Mouse (Mus musculus) midbrain, embryonic 15.5 days (tissue): Measurements from ENCODE around the gene Peli2. TPM values are rescaled to one million over a fixed set of nuclear protein-coding genes. Genes with fewer than 3 reads are reported as not detected.
A peak's percentile ranks its signal among the peaks of the same experiment; 100 is the strongest.

Experiments used
- ATAC-seq: fragments of 200-750 bp; cut with Nextera tagmentation; replicated peaks from 2 replicates; pipeline ENCODE4 v1.8.0; 2017; ENCODE audit warnings: moderate TSS enrichment
- H3K27ac ChIP-seq: fragments of 300-500 bp; sonication (generic); 2 replicates; pipeline ENCODE4 v1.5.1; 2015; ENCODE audit warnings: mild to moderate bottlenecking, inconsistent platforms
- H3K27me3 ChIP-seq: fragments of 300-500 bp; sonication (generic); replicated peaks from 2 replicates; pipeline ENCODE4 v1.6.1; 2015; ENCODE audit warnings: inconsistent platforms
- H3K36me3 ChIP-seq: fragments of 300-500 bp; sonication (generic); replicated peaks from 2 replicates; pipeline ENCODE4 v1.6.1; 2015; ENCODE audit warnings: inconsistent platforms
- H3K4me1 ChIP-seq: fragments of 300-500 bp; sonication (generic); 2 replicates; pipeline ENCODE4 v1.6.1; 2015; ENCODE audit warnings: inconsistent platforms
- H3K4me2 ChIP-seq: fragments of 300-500 bp; sonication (generic); 2 replicates; pipeline ENCODE4 v1.6.1; 2015; ENCODE audit warnings: inconsistent platforms, mild to moderate bottlenecking, moderate library complexity
- H3K4me3 ChIP-seq: fragments of 300-500 bp; sonication (generic); 2 replicates; pipeline ENCODE4 v1.5.1; 2015; ENCODE audit warnings: mild to moderate bottlenecking, inconsistent platforms
- H3K9ac ChIP-seq: fragments of 300-500 bp; sonication (generic); 2 replicates; pipeline ENCODE4 v1.6.1; 2015; ENCODE audit warnings: mild to moderate bottlenecking, inconsistent platforms
- H3K9me3 ChIP-seq: fragments of 300-500 bp; sonication (generic); 2 replicates; pipeline ENCODE4 v1.6.1; 2016; ENCODE audit warnings: inconsistent platforms
- WGBS: fragments of 180-500 bp; shearing (Covaris S2); methylation state at CpG from one replicate; pipeline ENCODE4 v1.1.7; 2015; ENCODE audit warnings: mixed read lengths; 5-methylcytosine and 5-hydroxymethylcytosine counted together
- polyA plus RNA-seq: library from polyadenylated mRNA; unstranded; fragments of >200 nt; fragmentation: Nextera tagmentation; extraction: Ambion mirVana; gene quantifications from 2 replicates; pipeline ENCODE4 v1.2.1, GENCODE M21; 2015

The Peli2 gene
- polyA plus RNA-seq, 1 experiment from 2014 or later: 8.5 TPM

DNA sequence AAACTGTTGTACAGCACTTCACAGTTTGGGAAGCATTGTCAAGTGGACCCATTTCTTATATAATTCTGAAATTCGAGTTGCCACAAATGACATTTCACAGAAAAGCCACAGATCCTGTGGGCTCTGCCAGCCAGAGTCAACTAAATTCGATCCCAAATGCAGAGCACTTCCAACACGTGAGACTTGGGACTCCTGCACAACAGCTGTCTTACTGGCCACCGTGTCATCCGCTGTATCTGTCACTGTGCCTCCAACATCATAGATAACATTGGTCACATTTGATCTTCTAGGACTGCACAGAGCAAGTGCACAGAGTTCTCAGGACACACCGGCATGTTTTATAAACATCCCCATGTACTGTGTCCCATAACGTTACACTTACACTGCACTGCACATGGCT, 14.2 kb upstream of the Peli2 start:
- Histone ChIP-seq H3K4me2 (no peak overlapping the region), H3K4me3 (no peak overlapping the region), H3K27me3 (no peaks in the 10 kb centered on the region), H3K9me3 (no peaks in the 10 kb centered on the region), H3K9ac (no peak overlapping the region), H3K27ac (no peak overlapping the region), H3K36me3 (no peaks in the 10 kb centered on the region), H3K4me1 (no peaks in the 10 kb centered on the region)
- no peak for ATAC-seq
- WGBS: 87% methylated on average over 7 of the region's 7 CpGs

DNA sequence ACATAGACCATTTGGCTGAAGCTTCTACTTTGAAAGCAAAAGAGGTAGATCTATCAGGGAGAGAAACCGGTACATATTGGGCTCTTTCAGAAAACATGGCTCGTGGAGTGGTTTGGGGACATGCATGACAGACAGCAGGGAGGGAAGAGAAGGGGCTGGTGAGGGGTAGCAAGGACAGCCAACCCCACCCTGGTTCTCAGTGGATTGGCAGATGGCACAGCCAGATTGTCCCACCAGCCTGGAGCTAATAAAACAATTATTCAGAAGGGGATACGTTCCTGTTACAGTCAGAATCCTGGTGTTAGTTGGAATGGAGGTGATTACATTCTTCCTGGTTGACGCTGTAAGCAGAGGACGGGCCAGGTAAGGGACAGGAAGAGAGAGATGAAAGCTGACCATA, 2.6 kb upstream of the Peli2 start:
- Histone ChIP-seq H3K4me1 (peaks cover 35% of the 10 kb centered on the region), H3K36me3 (no peaks in the 10 kb centered on the region), H3K9me3 (no peaks in the 10 kb centered on the region), H3K4me2 (no peak overlapping the region), H3K27me3 (0 out of 2 replicates have a peak, but pooled peaks cover 2% of the 10 kb centered on the region), H3K27ac (no peak overlapping the region), H3K9ac (no peak overlapping the region), H3K4me3 (no peak overlapping the region)
- ATAC-seq: no peak
- WGBS: 69% methylated on average over 5 of the region's 5 CpGs

DNA sequence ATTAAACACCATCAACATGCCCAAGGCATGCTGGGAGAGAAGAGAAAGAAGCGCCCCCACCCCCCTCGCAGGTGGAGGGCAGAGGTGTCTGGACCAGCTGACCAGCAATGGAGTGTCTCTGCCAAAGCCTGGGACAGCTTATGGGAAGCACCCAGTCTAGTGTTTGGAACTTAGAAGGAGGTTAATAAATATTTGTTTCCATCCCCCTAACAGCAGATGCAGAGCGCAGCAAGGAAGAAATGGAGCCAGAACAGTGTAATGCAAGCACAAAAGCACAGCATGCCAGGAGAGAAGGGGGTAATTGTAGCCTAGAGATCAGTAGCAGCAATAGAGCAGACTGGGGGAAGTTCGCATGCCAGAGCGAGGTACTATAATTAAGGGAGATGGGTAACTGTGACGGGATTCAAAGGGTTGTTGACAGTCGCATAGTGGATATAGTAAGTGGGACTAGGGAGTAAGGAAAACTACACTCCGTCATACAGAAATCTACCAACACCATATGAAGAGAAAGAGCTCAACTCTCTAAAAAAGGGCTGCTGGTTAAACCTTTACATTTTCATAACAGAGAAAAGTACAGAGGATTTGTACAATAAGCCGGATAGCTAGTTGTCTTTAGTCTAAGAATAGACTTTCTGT, 1.5 kb upstream of the Peli2 start:
- WGBS: 5% methylated on average over 9 of the region's 9 CpGs
- no peaks in the 10 kb centered on the region for H3K9me3 ChIP-seq
- peak overlapping the region; percentile 87; the same call in 1 of the 2 replicates for H3K4me3 ChIP-seq
- ATAC-seq: 0 out of 2 replicates have a peak, but pooled peaks have one; percentile 10
- 0 out of 2 replicates have a peak, but pooled peaks cover 2% of the 10 kb centered on the region for H3K27me3 ChIP-seq
- no peak overlapping the region for H3K9ac ChIP-seq
- peak overlapping the region; percentile 94 for H3K4me2 ChIP-seq
- H3K36me3 ChIP-seq: no peaks in the 10 kb centered on the region
- peak overlapping the region; percentile 6; the same call in 1 of the 2 replicates for H3K27ac ChIP-seq
- peaks cover 40% of the 10 kb centered on the region for H3K4me1 ChIP-seq

DNA sequence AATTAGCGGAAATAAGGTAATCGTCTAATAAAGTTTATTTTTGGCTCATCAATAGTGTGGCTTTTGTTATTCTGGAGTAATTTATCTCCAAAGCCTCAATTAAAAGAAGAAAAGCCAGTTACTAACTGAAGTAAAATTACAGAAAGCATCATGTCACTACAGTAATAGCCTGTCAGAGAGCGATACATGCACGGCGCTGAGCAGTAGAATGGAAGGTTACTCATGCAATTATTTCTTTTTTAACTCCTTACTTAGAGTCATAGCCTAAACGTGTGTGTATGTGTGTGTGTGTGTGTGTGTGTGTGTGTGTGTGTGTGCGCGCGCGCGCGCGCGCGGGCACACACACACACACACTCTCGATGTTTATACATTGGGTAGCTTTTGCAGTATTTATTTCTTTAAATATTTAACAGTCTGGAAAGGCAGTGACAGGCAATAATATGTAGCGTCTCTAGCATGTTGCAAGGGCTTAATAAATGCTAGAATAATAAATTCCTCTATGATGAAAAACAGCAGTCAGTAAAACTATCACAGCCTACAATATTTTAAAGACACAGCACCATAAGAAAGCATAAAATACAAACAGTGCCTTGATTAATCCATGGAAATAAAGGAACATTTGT, 864 bp upstream of the Peli2 start:
- WGBS: 7% methylated on average over 17 of the region's 17 CpGs
- Histone ChIP-seq H3K27me3 (0 out of 2 replicates have a peak, but pooled peaks cover 2% of the 10 kb centered on the region), H3K4me1 (peaks cover 45% of the 10 kb centered on the region), H3K36me3 (no peaks in the 10 kb centered on the region), H3K9me3 (no peaks in the 10 kb centered on the region), H3K9ac (peak overlapping the region; percentile 17; the same call in 1 of the 2 replicates), H3K27ac (no peak overlapping the region), H3K4me3 (peak overlapping the region; percentile 87), H3K4me2 (peak overlapping the region; percentile 94)
- ATAC-seq: no peak

DNA sequence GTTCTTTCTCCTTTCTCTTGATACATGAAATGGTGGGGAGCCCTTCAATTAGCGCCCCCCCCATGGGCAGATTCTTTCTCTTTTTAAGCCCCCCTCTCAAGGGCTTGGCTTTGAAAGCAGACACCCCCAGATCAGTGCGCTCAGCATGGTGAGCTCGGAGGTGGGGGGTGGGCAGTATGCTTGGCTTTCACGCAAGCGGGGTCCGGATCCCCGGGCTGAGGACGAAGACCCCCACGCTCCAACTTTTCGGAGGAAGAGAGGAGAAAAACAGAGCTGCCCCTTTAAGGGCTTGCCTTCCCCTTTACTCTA, 226 bp upstream of the Peli2 start:
- peak overlapping the region; percentile 87 for H3K4me3 ChIP-seq
- peak overlapping the region; percentile 81; the same call in 1 of the 2 replicates for H3K27ac ChIP-seq
- peak overlapping the region; percentile 76 for H3K9ac ChIP-seq
- no peaks in the 10 kb centered on the region for H3K9me3 ChIP-seq
- no peaks in the 10 kb centered on the region for H3K36me3 ChIP-seq
- H3K4me2 ChIP-seq: peak overlapping the region; percentile 94
- H3K27me3 ChIP-seq: 0 out of 2 replicates have a peak, but pooled peaks cover 2% of the 10 kb centered on the region
- peaks cover 51% of the 10 kb centered on the region for H3K4me1 ChIP-seq
- no peak; the same call in 1 of the 2 replicates for ATAC-seq
- WGBS: 3% methylated on average over 10 of the region's 10 CpGs

DNA sequence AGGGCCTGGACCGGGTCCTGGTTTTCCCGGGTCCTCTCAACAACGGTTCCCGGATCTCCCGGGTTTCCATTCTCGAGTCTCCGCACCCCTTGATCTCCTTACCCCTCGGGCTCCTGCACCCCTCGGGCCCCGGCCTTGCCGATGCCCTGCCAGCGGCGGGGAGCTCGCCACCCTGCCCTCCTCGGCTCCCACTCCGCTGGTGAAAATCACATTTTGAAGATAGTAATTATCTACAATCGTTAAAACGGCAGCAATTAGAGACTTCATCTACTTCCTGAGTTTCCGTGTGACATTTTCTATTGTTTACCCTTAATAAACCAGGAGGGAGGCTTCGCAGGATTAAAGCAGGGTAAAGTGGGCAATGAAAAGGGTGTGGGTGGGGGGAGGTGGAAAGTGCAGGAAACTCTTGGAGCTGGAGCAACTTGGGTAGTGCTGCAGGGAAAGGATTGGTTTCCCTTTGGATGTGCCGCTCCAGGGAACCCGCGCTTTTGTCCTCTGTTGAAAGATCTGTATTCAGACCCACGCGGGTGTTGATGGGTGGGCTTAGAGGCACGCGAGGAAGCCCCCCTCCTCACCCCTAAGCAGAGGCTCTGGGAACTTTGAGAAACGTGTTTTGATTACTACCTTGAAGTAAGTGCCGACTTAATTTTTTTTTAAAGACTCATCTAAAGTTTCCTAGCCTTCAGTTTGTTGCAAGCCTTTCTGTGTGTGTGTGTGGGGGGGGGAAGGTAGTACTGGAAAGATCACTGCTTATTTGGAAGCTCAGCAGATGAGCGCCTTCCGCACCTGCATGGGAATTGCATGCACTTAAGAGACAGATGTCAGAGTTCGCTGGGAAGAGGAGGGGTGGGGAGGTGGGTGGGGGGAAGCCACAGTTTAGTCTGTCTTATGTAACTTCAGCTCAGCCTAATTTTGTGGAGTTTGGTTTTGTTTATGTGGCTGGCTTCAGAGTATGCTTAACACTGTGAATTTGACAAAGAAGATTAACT, 1.2 kb downstream of the Peli2 start:
- Histone ChIP-seq H3K9me3 (no peaks in the 10 kb centered on the region), H3K4me3 (peak overlapping the region; percentile 87), H3K9ac (peak overlapping the region; percentile 76), H3K4me2 (peak overlapping the region; percentile 94), H3K36me3 (no peaks in the 10 kb centered on the region), H3K27ac (peak overlapping the region; percentile 81), H3K4me1 (peaks cover 54% of the 10 kb centered on the region), H3K27me3 (no peaks in the 10 kb centered on the region)
- ATAC-seq: peak; percentile 15; the same call in 1 of the 2 replicates
- WGBS: under 1% methylated on average over 32 of the region's 32 CpGs

DNA sequence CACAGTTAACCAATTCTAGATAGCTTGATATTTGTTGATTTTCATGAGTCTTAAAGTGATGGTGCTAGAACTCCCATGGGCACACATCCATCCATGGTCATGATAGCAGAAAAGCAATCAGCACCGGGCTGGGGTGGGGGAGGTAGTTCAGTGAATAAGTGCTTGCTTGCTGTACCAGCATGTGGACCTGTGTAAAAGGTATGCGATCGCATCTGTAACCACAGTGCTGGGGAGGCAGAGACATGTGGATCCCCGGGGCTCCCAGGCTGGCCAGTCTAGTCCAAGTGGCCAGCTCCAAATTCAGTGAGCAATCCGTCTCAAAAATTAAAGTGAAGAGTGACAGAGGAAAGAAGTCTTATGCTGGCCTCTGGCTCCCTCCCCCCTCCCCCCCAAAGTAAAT, 3.4 kb downstream of the Peli2 start:
- no peaks in the 10 kb centered on the region for H3K27me3 ChIP-seq
- no peaks in the 10 kb centered on the region for H3K9me3 ChIP-seq
- no peak overlapping the region for H3K27ac ChIP-seq
- H3K4me2 ChIP-seq: no peak overlapping the region
- H3K4me1 ChIP-seq: peaks cover 56% of the 10 kb centered on the region
- ATAC-seq: no peak
- 59% methylated on average over 5 of the region's 5 CpGs for WGBS
- no peak overlapping the region for H3K4me3 ChIP-seq
- H3K9ac ChIP-seq: no peak overlapping the region
- no peaks in the 10 kb centered on the region for H3K36me3 ChIP-seq

DNA sequence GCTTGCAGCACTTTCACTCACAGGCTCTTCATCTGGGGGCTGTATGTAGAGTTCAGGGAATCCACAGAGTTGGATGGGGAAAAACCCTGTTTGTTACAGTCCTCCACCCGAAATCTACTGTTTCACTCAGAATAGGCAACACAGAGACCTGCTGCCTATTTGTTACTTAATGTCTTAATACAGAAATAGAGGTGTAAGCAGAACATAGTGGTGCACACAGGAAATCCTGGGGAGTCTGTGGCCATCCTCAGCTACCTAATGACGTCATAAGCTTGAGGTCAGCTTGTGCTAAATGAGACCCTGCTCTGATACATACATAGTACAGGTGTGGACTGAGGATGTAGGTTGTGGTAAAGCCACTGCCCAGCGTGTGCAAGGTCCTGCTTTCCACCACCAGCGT, 4.2 kb downstream of the Peli2 start:
- Histone ChIP-seq H3K9ac (no peak overlapping the region), H3K4me2 (no peak overlapping the region), H3K9me3 (no peaks in the 10 kb centered on the region), H3K4me1 (peaks cover 49% of the 10 kb centered on the region), H3K36me3 (no peaks in the 10 kb centered on the region), H3K27ac (no peak overlapping the region), H3K4me3 (no peak overlapping the region), H3K27me3 (0 out of 2 replicates have a peak, but pooled peaks cover 3% of the 10 kb centered on the region)
- ATAC-seq: no peak
- WGBS: 66% methylated on average over 4 of the region's 4 CpGs

DNA sequence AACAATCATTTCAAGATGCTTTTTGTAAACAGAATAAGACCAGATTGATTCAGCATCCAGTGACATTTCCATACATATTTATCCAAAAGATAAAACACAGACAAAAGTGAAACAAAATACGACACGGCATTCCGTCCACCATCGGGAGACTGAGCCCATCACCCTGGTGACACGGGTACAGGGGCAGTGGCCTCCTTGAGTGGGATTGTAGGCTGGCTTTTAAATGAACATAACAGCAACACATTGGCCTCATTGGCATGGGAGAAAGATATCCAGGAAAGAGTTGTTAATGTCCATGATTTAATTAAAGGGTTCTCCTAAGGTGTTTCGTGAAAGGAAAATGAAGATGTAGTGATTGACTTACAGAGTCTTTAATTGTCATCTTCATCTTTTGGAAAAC, 5.3 kb downstream of the Peli2 start:
- no peak for ATAC-seq
- peaks cover 47% of the 10 kb centered on the region for H3K4me1 ChIP-seq
- no peak overlapping the region for H3K4me2 ChIP-seq
- no peak overlapping the region for H3K9ac ChIP-seq
- WGBS: 74% methylated on average over 6 of the region's 6 CpGs
- H3K27ac ChIP-seq: no peak overlapping the region
- H3K36me3 ChIP-seq: no peaks in the 10 kb centered on the region
- H3K27me3 ChIP-seq: 0 out of 2 replicates have a peak, but pooled peaks cover 3% of the 10 kb centered on the region
- no peaks in the 10 kb centered on the region for H3K9me3 ChIP-seq
- H3K4me3 ChIP-seq: no peak overlapping the region

DNA sequence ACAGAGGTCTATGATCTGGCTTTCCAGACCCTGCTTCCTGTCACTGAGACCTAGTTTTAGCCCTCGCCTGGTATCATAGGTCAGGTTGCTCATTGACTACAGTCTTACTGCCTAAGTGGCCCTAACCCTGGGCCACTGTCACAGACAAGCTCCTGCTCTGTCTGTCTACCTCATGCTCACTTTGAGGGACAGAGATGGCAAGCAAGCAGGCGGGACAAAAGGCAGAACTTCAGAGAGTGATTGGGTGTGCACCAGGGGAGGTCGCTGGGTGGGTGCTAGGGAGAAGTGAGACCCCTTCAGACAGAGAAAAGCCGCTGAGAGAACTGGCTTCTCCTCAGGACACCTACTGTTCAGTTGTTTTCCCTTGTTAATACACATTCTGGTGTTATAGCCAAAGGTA, 6.3 kb downstream of the Peli2 start:
- H3K27ac ChIP-seq: no peak overlapping the region

DNA sequence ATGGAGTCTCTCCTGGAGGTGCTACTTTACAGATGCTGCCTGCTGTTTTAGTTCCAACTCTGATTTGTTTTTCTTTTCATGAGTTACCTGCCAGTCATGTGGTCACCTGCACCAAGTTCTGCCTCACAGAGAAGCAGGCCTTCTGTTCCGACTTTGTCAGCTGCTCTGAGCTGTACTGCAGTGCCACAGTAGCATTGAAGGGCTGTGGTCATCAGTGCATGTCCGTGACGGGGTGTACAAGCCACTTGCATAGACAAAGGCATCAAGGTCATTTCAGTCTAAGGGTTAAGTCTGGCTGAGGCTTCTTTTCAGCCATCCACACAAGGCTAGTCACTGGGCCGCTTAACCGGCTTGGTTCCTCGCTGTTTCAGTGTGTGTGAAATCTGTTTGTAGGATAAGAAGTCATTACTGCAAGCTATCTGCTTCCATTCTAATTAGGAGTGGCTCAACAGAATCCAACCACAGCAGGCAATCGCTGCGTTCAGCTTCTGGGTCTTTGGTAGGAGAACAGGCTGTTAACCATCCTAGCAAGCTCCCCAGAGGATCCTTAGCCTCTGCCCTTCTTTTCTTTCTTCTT, 7.1 kb downstream of the Peli2 start:
- peaks cover 45% of the 10 kb centered on the region for H3K4me1 ChIP-seq
- no peak for ATAC-seq
- H3K9me3 ChIP-seq: no peaks in the 10 kb centered on the region
- no peak overlapping the region for H3K9ac ChIP-seq
- H3K4me2 ChIP-seq: no peak overlapping the region
- no peak overlapping the region for H3K27ac ChIP-seq
- H3K27me3 ChIP-seq: 0 out of 2 replicates have a peak, but pooled peaks cover 5% of the 10 kb centered on the region
- H3K4me3 ChIP-seq: no peak overlapping the region
- no peaks in the 10 kb centered on the region for H3K36me3 ChIP-seq
- 17% methylated on average over 8 of the region's 8 CpGs for WGBS

More for the DNA sequence above, 6.3 kb downstream of the Peli2 start:
- no peaks in the 10 kb centered on the region for H3K9me3 ChIP-seq
- WGBS: 69% methylated on average over 4 of the region's 4 CpGs
- H3K36me3 ChIP-seq: no peaks in the 10 kb centered on the region
- no peak overlapping the region for H3K9ac ChIP-seq
- ATAC-seq: no peak; the same call in 1 of the 2 replicates
- H3K4me2 ChIP-seq: no peak overlapping the region
- H3K4me3 ChIP-seq: no peak overlapping the region
- 0 out of 2 replicates have a peak, but pooled peaks cover 3% of the 10 kb centered on the region for H3K27me3 ChIP-seq
- peaks cover 47% of the 10 kb centered on the region for H3K4me1 ChIP-seq
